Mouse (Mus musculus): ENCODE measurements around the gene Thbs1. TPM values are rescaled to one million over a fixed set of nuclear protein-coding genes. Genes with fewer than 3 reads are reported as not detected.
A peak's percentile ranks its signal among the peaks of the same experiment; 100 is the strongest.

Thbs1 gene
- polyA plus RNA-seq (2016; fragmentation: Nextera tagmentation; extraction: Ambion mirVana) = 90.3 and 91.5 TPM in 2 replicates

DNA sequence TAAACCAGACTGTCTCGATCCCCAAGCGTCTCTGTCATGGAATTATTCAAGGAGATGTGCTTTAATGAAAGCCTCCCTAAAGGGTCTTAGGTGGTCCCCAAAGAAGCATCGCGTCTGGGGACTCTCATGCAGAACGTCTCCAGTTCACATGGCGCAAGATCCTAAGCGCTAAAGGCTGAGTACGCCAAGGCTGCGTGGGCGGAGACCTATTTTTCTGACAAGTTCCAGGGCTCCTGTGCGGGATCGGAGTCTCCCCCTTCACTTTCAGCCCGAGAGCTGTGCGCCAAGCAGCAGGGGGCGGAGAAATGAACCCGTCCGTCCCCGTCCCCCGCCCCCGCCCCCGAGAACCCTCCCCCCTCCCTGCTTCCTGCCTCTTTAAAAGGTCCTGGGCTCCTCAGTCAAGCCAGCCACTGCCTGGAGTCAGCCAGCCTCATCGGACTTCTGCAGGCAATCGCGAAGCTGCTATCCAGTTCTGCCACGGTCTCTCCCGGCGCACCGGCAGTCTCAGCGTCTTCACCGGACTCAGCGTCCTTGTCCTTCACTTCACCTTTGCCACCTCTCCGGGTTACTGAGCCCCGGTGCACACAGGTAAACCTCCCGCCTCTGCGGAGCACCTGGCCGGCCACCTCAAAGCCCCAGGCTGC is at the start of gene Thbs1:
TSS of gene Thbs1 (plus strand) at position 389 of the 644 bp plus-strand sequence.
- WGBS = under 1% methylated on average over 36 of the region's 36 CpGs
- no peaks in the 10 kb centered on the region for H3K9me3 ChIP-seq
- H3K4me3 ChIP-seq = peak within 1 kb of the TSS; percentile 59
- peak within 1 kb of the TSS; percentile 69 for H3K27ac ChIP-seq
- H3K4me2 ChIP-seq (replicated peaks) = peak within 1 kb of the TSS; percentile 88
- 0 out of 2 replicates have a peak, but pooled peaks cover 2% of the 10 kb centered on the region for H3K27me3 ChIP-seq
- peaks cover 14% of the 10 kb centered on the region for H3K36me3 ChIP-seq
- ATAC-seq (ENCODE audit: insufficient number of reproducible peaks, insufficient read depth, low FRiP score, low TSS enrichment) = peak; percentile 59
- H3K9ac ChIP-seq = peak within 1 kb of the TSS; percentile 71
- H3K4me1 ChIP-seq = peaks cover 32% of the 10 kb centered on the region

GRCm38 (mm10) chr2:118064121-118064764 is 47.4 kb upstream of the Thbs1 start:
- Histone ChIP-seq H3K9ac (no peak overlapping the region), H3K9me3 (no peaks in the 10 kb centered on the region), H3K27ac (no peak overlapping the region), H3K4me2 (replicated peaks) (no peak overlapping the region), H3K27me3 (no peaks in the 10 kb centered on the region), H3K4me1 (no peaks in the 10 kb centered on the region), H3K36me3 (no peaks in the 10 kb centered on the region), H3K4me3 (no peak overlapping the region)
- WGBS = 86% methylated on average over 11 of the region's 11 CpGs
- ATAC-seq (ENCODE audit: insufficient number of reproducible peaks, insufficient read depth, low FRiP score, low TSS enrichment) = no peak

DNA sequence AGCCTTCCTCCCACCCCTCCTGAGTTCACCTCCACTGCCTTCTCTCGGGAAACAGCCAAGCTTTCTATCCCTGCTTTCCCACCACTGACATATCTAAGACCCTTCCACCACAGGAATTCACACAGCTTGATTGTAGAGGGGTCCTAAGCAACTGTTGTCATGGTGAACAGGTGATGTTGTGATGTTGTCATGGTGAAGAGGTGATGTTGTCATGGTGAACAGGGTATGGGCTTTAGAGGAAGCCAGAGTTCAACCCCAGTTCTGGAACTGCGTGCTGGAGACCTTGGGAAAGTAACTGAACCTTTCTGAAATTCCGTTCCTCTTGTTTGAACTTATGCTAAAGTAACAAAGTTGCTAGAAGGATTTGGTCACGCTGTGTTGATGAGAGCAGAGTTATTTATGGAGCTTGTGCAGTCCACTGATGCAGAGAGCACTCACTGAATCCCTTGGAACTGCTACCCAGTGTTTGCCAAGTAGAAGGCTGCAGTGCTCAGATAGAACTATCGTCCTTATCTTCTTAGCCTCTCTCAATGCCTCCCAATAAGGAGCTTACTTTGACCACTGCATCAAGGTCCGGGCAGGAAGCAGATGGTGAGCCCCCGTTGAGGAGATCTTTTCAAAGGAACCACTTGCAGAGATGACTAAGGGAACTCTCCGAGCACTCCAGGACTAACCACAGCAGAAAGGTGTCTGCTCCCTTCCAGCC is 45.5 kb upstream of the Thbs1 start:
- no peaks in the 10 kb centered on the region for H3K27me3 ChIP-seq
- no peak overlapping the region for H3K4me3 ChIP-seq
- H3K9ac ChIP-seq = no peak overlapping the region
- no peaks in the 10 kb centered on the region for H3K4me1 ChIP-seq
- no peak for ATAC-seq (ENCODE audit: insufficient number of reproducible peaks, insufficient read depth, low FRiP score, low TSS enrichment)
- H3K4me2 ChIP-seq (replicated peaks) = no peak overlapping the region
- WGBS = 82% methylated on average over 8 of the region's 8 CpGs
- H3K27ac ChIP-seq = no peak overlapping the region
- no peaks in the 10 kb centered on the region for H3K9me3 ChIP-seq
- no peaks in the 10 kb centered on the region for H3K36me3 ChIP-seq

DNA sequence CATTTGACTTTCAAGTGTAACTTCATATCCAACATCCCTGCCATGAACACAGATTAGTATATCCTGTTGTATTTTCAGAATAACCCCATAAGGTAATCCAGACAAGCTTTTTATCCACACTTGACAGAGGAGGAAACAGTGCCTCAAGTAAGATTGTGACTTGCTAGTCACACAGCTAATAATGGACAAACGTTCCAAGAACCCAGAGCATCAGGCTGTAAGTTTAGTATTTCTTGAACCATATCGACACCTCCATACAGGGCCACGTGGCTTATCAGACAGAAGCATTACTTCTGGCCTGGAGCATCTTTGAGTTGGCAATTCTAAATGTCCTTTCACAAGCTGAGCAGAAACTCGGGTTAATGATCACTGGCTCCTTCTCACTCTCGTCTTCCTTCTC is 41.7 kb upstream of the Thbs1 start:
- Histone ChIP-seq H3K27ac (no peak overlapping the region), H3K9ac (no peak overlapping the region), H3K4me3 (no peak overlapping the region), H3K36me3 (no peaks in the 10 kb centered on the region), H3K4me2 (replicated peaks) (no peak overlapping the region), H3K9me3 (no peaks in the 10 kb centered on the region), H3K4me1 (no peaks in the 10 kb centered on the region), H3K27me3 (no peaks in the 10 kb centered on the region)
- ATAC-seq (ENCODE audit: insufficient number of reproducible peaks, insufficient read depth, low FRiP score, low TSS enrichment) = no peak
- 75% methylated on average over 5 of the region's 5 CpGs for WGBS

DNA sequence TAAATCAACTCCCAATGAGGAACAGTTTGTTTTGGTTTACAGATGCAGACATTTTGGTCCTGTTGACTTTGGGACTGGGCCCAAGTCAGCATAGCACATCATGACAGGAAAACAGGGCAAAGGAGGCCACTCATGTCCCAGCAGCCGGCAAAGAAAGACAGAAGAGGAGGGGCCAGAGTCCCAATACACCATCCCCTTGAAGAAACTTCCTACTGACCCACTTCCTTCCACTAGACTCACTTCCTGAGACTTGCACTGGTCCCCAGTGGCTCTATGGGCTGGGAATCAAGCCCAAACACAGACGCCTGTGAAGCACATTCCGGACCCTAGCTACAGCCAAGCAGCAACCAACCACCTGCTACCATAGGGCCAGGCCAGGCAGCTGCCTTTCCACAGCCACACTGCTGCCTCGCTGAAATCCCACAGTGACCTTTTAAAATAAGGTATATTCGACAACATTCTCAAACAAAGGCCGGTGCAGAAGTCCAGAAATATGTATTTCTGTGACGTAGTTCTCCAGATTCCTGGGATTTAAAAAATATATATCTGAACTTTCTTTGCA is 38.8 kb upstream of the Thbs1 start:
- no peak overlapping the region for H3K4me2 ChIP-seq (replicated peaks)
- H3K27ac ChIP-seq = no peak overlapping the region
- whole genome bisulfite sequencing = 87% methylated on average over 7 of the region's 7 CpGs
- H3K9ac ChIP-seq = no peak overlapping the region
- no peak overlapping the region for H3K4me3 ChIP-seq
- no peaks in the 10 kb centered on the region for H3K9me3 ChIP-seq
- no peaks in the 10 kb centered on the region for H3K36me3 ChIP-seq
- no peaks in the 10 kb centered on the region for H3K27me3 ChIP-seq
- ATAC-seq (ENCODE audit: insufficient number of reproducible peaks, insufficient read depth, low FRiP score, low TSS enrichment) = no peak
- no peaks in the 10 kb centered on the region for H3K4me1 ChIP-seq

- H3K9ac ChIP-seq = no peak overlapping the region
- ATAC-seq (ENCODE audit: insufficient number of reproducible peaks, insufficient read depth, low FRiP score, low TSS enrichment) = no peak
- no peak overlapping the region for H3K4me3 ChIP-seq
- WGBS = 45% methylated on average over 2 of the region's 2 CpGs
- H3K36me3 ChIP-seq = no peaks in the 10 kb centered on the region
- H3K27me3 ChIP-seq = no peaks in the 10 kb centered on the region
- no peak overlapping the region for H3K4me2 ChIP-seq (replicated peaks)
- H3K27ac ChIP-seq = no peak overlapping the region
- no peaks in the 10 kb centered on the region for H3K4me1 ChIP-seq
- H3K9me3 ChIP-seq = no peaks in the 10 kb centered on the region
Measured at GRCm38 (mm10) chr2:118074030-118074429, 37.6 kb upstream of the Thbs1 start.

DNA sequence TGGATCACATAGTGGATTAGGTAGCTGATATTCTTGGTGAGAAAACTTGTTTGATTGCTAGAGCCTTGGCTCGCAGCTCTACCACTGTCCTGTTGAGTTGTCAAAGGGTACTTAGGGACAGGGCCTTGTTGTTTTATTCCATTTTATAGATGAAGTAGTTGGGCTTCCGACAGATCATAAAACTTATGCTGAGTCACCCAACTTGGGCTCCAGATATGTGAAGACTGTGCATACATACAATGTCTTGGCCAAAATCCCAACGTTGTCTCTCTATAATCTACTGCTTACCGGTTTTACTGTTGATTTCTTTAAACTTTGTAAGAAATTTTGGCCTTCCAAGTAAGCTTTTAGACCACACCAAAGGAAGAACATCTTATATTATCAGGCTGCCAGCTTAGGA is 36.5 kb upstream of the Thbs1 start:
- Histone ChIP-seq H3K4me2 (replicated peaks) (no peak overlapping the region), H3K9ac (no peak overlapping the region), H3K36me3 (no peaks in the 10 kb centered on the region), H3K9me3 (no peaks in the 10 kb centered on the region), H3K4me1 (no peaks in the 10 kb centered on the region), H3K4me3 (no peak overlapping the region), H3K27me3 (no peaks in the 10 kb centered on the region), H3K27ac (no peak overlapping the region)
- no peak for ATAC-seq (ENCODE audit: insufficient number of reproducible peaks, insufficient read depth, low FRiP score, low TSS enrichment)
- 86% methylated on average over 4 of the region's 4 CpGs for WGBS

DNA sequence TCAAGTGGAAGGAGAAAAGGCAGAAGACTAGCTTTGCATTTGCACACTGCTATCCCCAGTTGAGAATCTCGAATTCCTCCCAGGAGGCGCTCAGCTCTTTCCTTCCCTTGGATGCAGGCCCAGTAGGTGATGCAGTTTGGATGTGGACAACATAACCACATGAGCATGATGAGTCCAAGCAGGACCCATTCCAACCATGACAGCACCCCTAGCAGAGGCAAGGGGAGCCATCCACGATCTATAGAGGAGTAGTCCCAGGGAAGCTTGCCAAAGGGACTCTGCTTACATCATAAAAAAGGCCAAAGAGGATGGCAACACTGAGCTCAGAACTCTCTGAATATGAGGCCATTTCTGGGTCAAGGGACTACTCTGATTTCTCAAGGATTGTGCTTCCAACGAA is 32.5 kb upstream of the Thbs1 start:
- WGBS = 80% methylated on average over 4 of the region's 4 CpGs
- no peaks in the 10 kb centered on the region for H3K9me3 ChIP-seq

DNA sequence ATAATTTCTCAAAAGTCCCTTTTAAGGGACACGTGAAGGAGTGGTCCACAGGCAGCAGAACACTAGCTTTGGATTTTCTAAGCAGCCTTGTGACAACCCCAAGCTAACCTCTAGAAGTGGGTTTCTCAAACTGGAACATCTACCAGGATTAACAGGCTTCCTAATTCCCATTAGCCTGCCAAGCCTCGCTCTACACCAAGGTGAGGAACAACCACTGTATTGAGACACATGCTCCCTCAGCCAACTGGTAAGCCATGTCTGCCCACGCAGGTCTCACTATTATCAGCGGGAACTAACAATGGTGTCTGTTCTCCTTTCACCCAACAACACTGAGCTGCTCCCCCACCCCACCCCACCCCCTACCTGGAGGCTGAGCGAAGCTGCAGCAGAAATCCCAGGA is 30.1 kb upstream of the Thbs1 start:
- ATAC-seq (ENCODE audit: insufficient number of reproducible peaks, insufficient read depth, low FRiP score, low TSS enrichment) = no peak
- Histone ChIP-seq H3K9me3 (no peaks in the 10 kb centered on the region), H3K4me2 (replicated peaks) (no peak overlapping the region), H3K4me1 (no peaks in the 10 kb centered on the region), H3K27ac (no peak overlapping the region), H3K4me3 (no peak overlapping the region), H3K36me3 (no peaks in the 10 kb centered on the region), H3K27me3 (no peaks in the 10 kb centered on the region), H3K9ac (no peak overlapping the region)
- 81% methylated on average over 5 of the region's 5 CpGs for WGBS

More for the DNA sequence above, 32.5 kb upstream of the Thbs1 start:
- H3K4me1 ChIP-seq = no peaks in the 10 kb centered on the region
- ATAC-seq (ENCODE audit: insufficient number of reproducible peaks, insufficient read depth, low FRiP score, low TSS enrichment) = no peak
- H3K4me2 ChIP-seq (replicated peaks) = no peak overlapping the region
- H3K4me3 ChIP-seq = no peak overlapping the region
- H3K36me3 ChIP-seq = no peaks in the 10 kb centered on the region
- H3K27ac ChIP-seq = no peak overlapping the region
- H3K9ac ChIP-seq = no peak overlapping the region
- no peaks in the 10 kb centered on the region for H3K27me3 ChIP-seq

DNA sequence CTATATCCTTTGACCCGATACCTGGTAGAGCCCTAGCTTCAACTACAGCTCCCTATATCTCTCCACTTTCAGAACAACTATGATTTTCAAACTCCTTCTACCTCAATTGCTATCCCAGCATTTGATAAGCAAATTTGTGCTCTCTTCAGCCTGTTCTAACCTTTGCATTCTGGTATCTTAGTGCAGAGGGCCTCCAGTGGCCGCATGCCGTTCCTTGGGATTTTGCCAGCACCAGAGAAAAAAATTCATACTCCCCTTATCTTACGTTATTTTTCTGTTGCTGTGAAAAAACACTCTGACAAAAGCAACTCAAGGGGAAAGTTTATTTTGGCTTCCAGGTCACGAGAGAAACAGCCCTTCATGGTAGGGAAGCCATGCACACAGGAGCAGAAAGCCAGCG is 28.0 kb upstream of the Thbs1 start:
- 91% methylated on average over 6 of the region's 6 CpGs for WGBS
- H3K27ac ChIP-seq = no peak overlapping the region
- no peaks in the 10 kb centered on the region for H3K36me3 ChIP-seq
- no peaks in the 10 kb centered on the region for H3K4me1 ChIP-seq
- H3K4me2 ChIP-seq (replicated peaks) = no peak overlapping the region
- H3K9me3 ChIP-seq = no peaks in the 10 kb centered on the region
- ATAC-seq (ENCODE audit: insufficient number of reproducible peaks, insufficient read depth, low FRiP score, low TSS enrichment) = no peak
- H3K27me3 ChIP-seq = no peaks in the 10 kb centered on the region
- H3K9ac ChIP-seq = no peak overlapping the region
- no peak overlapping the region for H3K4me3 ChIP-seq

- no peaks in the 10 kb centered on the region for H3K27me3 ChIP-seq
- no peaks in the 10 kb centered on the region for H3K36me3 ChIP-seq
- ATAC-seq (ENCODE audit: insufficient number of reproducible peaks, insufficient read depth, low FRiP score, low TSS enrichment) = no peak
- 64% methylated on average over 3 of the region's 3 CpGs for WGBS
- no peak overlapping the region for H3K9ac ChIP-seq
- H3K9me3 ChIP-seq = no peaks in the 10 kb centered on the region
- no peak overlapping the region for H3K4me3 ChIP-seq
- no peak overlapping the region for H3K4me2 ChIP-seq (replicated peaks)
- no peak overlapping the region for H3K27ac ChIP-seq
- H3K4me1 ChIP-seq = no peaks in the 10 kb centered on the region
Measured at GRCm38 (mm10) chr2:118084693-118085092, 27.0 kb upstream of the Thbs1 start.

GRCm38 (mm10) chr2:118085647-118086046 is 26.0 kb upstream of the Thbs1 start:
- no peaks in the 10 kb centered on the region for H3K9me3 ChIP-seq
- ATAC-seq (ENCODE audit: insufficient number of reproducible peaks, insufficient read depth, low FRiP score, low TSS enrichment) = no peak
- H3K27me3 ChIP-seq = no peaks in the 10 kb centered on the region
- no peak overlapping the region for H3K9ac ChIP-seq
- H3K4me1 ChIP-seq = no peaks in the 10 kb centered on the region
- 92% methylated on average over 2 of the region's 2 CpGs for WGBS
- H3K36me3 ChIP-seq = no peaks in the 10 kb centered on the region
- no peak overlapping the region for H3K27ac ChIP-seq
- H3K4me3 ChIP-seq = no peak overlapping the region
- H3K4me2 ChIP-seq (replicated peaks) = no peak overlapping the region

Data from embryonic facial prominence, embryonic 12.5 days (tissue).